Mouse (Mus musculus) right cerebral cortex, adult 2 months (tissue): ENCODE measurements around the gene Dusp2.
"Not testable (repeated sequence)": the region's sequence is repeated elsewhere in the genome, so short reads cannot be mapped to it uniquely, and the experiment has no call there.

Experiments used
- DNase-seq, 2 experiments: peaks; one replicate each; pipeline ENCODE4 v3.0.0; 2021 to 2022; ENCODE audit warnings: low spot score in 2 of 2

Gene Dusp2

GRCm38 (mm10) chr2:127335767-127336496 is at the start of gene Dusp2:
Gene Dusp2 (plus strand): TSS chr2:127336159.
- peak; percentile 59 to 61 for DNase-seq

GRCm38 (mm10) chr2:127292250-127292649 is 43.7 kb upstream of the Dusp2 start:
- no peak for DNase-seq

GRCm38 (mm10) chr2:127297001-127297805 is 38.8 kb upstream of the Dusp2 start:
- DNase-seq, result no peak

DNA sequence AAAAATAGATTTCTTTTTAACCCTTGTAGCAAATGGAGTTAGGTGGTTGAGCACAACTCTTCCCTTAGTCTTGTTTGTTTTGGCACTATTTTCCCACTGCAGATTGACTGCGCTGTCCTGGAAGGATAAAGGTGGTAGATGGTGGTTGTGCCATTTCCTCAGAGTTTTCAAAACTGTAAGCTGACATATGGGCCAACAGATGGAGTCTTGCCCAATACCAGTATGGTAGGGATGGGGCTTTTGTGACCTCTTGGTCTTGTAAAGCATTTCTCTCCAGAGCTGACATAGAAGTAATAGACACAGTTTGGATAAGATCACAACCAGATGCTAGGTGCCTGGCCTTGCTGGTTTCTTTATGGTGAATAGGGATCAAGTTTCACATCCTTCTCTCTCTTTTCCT is 37.9 kb upstream of the Dusp2 start:
- no peak for DNase-seq

- DNase-seq, result no peak
Measured at GRCm38 (mm10) chr2:127300701-127301100, 35.3 kb upstream of the Dusp2 start.

DNA sequence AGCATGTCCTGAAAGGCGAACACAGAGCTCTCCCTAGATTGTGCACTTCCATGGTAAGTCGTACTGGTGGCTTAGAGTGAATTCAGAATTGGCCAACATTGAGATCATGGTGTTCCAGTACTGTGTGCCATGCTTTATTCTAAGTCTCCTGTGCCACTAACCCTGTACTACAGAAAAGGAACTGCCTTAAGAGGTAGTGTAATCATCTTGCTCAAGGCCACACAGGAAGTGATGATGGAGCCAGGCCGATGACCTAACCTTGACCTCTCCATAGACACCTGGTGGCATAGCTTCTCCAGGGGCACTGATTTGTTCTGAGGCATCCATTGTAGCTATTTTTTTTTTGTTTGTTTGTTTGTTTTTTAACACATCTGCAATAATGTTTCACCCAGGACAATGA is 34.1 kb upstream of the Dusp2 start:
- DNase-seq, result no peak

- DNase-seq, result not testable (repeated sequence)
Measured at GRCm38 (mm10) chr2:127304192-127304591, 31.8 kb upstream of the Dusp2 start.

- DNase-seq, result no peak
Measured at GRCm38 (mm10) chr2:127304609-127305210, 31.2 kb upstream of the Dusp2 start.

- DNase-seq, result no peak
Measured at GRCm38 (mm10) chr2:127306123-127306522, 29.8 kb upstream of the Dusp2 start.

- no peak for DNase-seq
Measured at GRCm38 (mm10) chr2:127307179-127307578, 28.8 kb upstream of the Dusp2 start.

GRCm38 (mm10) chr2:127308660-127309059 is 27.3 kb upstream of the Dusp2 start:
- no peak for DNase-seq

DNA sequence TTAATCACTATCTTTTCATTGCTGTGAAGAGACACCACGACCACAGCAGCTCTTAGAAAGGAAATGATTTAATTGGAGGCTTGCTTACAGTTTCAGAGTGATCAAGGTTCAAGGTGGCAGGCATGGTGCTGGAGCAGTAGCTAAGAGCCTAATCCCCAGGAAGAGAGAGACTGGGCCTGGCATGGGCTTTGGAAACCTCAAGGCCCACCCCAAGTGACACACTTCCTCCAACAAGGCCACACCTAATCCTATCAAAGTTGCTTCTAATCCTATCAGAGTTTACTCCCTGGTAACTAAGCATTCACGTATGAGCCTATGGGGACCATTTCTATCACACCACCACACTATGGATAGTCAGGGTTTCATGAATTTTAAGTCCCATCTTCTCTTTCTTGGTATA is 25.7 kb upstream of the Dusp2 start:
- no peak for DNase-seq

GRCm38 (mm10) chr2:127310685-127311084 is 25.3 kb upstream of the Dusp2 start:
- DNase-seq, result no peak

- DNase-seq, result no peak
Measured at GRCm38 (mm10) chr2:127311193-127311592, 24.8 kb upstream of the Dusp2 start.

DNA sequence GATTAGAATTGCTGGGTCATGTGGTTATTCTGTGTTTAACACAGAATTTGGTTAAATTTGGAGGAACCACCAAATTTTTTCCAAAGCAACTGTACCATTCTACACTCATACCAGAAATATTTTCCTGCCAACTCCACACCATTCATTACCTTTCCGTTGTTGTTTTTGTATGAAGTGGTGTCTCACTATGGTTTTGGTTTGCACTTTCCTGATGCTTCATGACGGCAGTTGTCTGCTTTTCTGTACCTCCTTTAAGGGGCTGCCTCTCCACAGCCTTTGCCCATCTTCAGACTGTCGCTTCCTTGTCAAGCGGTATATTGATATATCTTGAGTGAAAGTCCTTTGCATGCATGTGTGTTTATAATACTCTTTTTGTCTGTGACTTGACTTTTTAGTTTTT is 23.2 kb upstream of the Dusp2 start:
- DNase-seq, result no peak

- no peak for DNase-seq
Measured at GRCm38 (mm10) chr2:127313878-127314277, 22.1 kb upstream of the Dusp2 start.

DNA sequence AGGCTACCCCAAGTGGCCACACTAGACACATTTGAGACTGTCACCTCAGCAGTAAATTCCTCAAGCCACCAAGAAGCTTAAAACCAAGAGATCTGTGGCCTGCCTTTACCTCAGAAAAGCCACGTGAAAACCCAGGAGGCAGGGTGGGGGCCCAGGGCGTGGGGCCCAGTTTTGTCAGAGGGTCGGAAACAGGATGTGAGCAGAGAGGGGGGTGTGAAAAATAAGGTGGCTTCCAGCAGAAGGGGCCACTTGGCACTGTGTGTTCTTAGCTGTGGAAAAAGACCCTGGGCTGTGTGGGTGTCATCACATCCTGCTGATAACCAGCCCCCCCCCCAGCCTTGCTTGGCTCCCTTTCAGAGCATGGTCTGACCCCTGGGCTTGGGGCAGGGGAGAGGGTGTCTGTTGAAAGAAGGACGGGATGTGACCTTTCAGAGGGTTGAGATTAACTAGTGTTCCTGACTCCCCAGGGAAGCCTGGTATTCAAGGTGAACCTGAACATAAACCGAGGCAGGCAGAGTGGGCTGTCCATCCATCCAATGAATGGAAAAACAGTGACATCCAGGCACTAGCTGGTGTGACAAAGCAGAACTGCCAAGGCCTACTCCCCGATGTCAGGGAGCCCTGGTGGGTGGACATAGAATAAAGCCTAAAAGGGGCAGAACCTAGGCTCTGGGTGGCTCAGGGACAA is 21.3 kb upstream of the Dusp2 start:
- no peak for DNase-seq

DNA sequence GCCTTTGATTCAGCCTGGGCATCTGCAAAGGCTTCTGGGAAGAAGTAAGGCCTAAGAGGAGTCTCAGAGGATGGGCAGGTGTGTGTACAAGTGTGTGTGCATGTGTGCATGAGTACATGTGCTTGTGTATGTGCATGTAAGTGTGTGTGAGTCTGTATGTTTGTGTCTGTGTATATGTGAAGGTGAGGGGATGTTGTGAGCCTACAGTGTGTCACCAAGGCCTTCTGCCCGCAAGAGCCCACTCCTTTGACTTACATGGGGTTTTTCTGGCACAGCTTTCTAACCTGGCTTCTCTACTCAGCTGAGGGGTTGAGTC is 20.8 kb upstream of the Dusp2 start:
- DNase-seq, result no peak

- DNase-seq, result no peak
Measured at GRCm38 (mm10) chr2:127316431-127316830, 19.5 kb upstream of the Dusp2 start.

DNA sequence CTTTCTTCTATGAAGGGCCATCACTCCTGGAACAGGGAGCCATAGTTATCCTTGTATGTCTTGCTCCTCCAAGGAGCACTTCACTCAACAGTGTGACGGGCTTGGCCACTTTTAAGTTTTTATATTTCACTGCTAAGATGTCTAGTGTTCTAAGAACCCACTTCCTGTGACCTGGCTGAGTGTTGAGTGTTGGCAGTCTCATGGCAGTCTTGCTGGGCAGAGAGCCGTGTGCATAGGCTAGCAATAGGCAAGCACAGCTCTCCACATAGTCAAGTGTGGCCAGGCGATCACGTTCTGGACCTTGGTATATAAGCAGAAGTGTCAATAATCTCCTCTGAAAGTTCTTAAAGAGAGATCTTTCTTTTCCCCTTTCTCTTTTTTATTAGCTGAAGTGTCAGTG is 17.8 kb upstream of the Dusp2 start:
- DNase-seq, result no peak

DNA sequence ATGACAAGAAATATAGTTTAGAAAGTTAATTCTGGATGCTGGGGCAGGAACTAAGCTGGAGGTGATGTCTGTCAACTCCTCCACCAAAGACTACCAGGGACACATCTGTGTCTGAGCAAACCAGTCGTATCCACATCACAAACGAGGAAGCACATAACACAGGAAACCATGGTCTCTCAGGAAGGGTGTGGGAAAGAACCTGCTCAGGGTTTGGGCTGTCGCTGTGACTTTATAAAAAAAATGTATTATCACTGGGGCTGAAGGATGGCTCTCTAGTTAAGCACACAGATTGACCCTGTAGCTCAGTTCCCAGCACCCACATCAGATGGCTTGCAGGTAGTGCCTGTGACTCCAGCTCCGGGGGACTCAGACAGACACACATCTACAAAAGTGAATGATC is 16.9 kb upstream of the Dusp2 start:
- DNase-seq, result no peak

DNA sequence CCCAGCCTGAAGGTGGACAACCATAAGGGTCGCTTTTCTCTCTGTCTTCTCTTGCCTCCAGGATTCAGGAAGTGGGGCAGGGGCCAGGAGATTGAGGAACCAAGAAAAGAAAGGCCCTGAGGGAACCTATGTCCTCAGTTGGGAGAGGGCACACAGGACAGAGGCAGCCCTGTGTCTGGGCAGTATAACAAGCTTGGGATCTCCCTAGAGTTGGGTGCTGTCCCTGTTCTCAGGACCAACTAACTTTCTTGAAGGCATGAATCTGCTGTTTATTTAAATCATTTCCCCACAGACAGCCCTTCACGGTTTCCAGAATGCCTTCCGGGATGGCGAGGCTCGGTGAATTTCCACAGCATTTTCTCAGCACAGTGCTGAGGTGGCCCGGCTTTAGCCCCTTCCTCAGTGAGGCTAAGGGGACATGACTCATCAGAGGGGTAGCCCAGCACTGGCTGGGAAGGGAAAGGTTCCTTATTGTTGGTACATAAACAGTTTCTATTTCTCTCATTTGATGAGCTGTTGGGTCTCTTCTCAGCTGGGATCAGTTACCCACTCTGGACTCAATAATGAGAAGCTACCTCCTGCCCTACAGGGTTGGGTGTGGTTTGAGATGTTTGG is 13.2 kb upstream of the Dusp2 start:
- no peak for DNase-seq
